Mouse (Mus musculus): Measurements from ENCODE around the gene Myo1f. TPM values are rescaled to one million over a fixed set of nuclear protein-coding genes. Genes with fewer than 3 reads are reported as not detected.

The Myo1f gene
- total and polyA plus RNA-seq, 2 experiments from 2014 or later, result 1.1 to 2.6 TPM

DNA sequence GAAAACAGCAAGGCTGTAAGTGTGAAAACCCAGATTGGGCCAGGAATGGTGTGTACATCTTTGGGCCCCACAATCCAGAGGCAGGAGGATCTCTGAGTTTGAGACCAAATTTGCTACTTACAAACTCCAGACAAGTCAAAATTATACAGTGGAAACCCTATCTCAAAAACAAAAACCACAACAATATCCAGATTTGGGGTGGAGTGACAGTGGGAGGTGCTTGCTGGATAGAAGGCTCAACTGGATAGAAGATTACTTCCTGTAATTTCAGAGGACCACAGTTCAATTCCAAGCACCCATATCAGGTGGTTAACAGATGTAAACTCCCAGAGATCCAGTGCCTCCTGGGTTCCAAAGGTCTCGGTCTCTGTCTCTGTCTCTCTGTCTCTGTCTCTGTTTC lies 971 bp upstream of the Myo1f start:
- H3K36me3 ChIP-seq (replicated peaks; ENCODE audit: control insufficient read depth, insufficient read depth, low read length), result no peaks in the 10 kb centered on the region; the same call in 1 of the 2 replicates
- H3K4me2 ChIP-seq (ENCODE audit: low read depth, low read length), result no peak overlapping the region
- 86% methylated on average over 1 of the region's 1 CpGs for WGBS
- no peak overlapping the region for H3K9ac ChIP-seq (replicated peaks; ENCODE audit: low read depth, low read length)
- H3K27me3 ChIP-seq (ENCODE audit: control insufficient read depth, insufficient read depth, low read length), result no peaks in the 10 kb centered on the region
- H3K4me3 ChIP-seq (ENCODE audit: low read depth, low read length), result no peak overlapping the region
- DNase-seq (ENCODE audit: low spot score) (no peak), ATAC-seq (ENCODE audit: insufficient read depth, low read depth) (no peak)
- TF ChIP-seq EP300 (IDR thresholded peaks at IDR 0.05; ENCODE audit: low read depth) (no peak), CTCF (IDR thresholded peaks at IDR 0.05; ENCODE audit: low read depth) (no peak)
- no peaks in the 10 kb centered on the region for H3K4me1 ChIP-seq (ENCODE audit: control insufficient read depth, insufficient read depth)
- H3K9me3 ChIP-seq (replicated peaks; ENCODE audit: control insufficient read depth, low read length), result no peaks in the 10 kb centered on the region
- no peak overlapping the region for H3K27ac ChIP-seq (ENCODE audit: low read depth)

DNA sequence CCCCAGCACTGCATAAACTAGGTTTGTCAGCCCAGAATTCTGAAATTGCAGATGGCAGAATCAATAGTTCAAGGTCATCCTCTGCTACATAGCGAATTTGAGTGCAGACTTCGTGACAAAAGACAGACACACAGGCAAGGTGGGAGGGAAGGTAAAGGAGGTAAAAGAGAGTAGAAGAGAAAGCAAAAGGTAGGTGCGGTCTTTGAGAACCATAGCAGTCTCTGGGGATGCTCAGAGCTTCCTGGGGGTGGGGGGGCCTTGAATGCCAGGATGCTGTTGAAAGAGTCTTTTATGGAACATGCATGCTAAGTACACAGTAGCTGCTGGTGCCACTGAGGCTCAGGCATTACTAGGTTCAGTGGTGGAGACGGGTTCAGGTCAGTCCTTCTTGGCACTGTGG lies 2.4 kb downstream of the Myo1f start:
- H3K4me1 ChIP-seq (ENCODE audit: control insufficient read depth, insufficient read depth), result no peaks in the 10 kb centered on the region
- H3K27ac ChIP-seq (ENCODE audit: low read depth), result no peak overlapping the region
- no peaks in the 10 kb centered on the region for H3K27me3 ChIP-seq (ENCODE audit: control insufficient read depth, insufficient read depth, low read length)
- TF ChIP-seq CTCF (IDR thresholded peaks at IDR 0.05; ENCODE audit: low read depth) (no peak), EP300 (IDR thresholded peaks at IDR 0.05; ENCODE audit: low read depth) (no peak)
- 74% methylated on average over 4 of the region's 4 CpGs for WGBS
- no peak overlapping the region for H3K4me2 ChIP-seq (ENCODE audit: low read depth, low read length)
- no peak for ATAC-seq (ENCODE audit: insufficient read depth, low read depth)
- H3K9me3 ChIP-seq (replicated peaks; ENCODE audit: control insufficient read depth, low read length), result no peaks in the 10 kb centered on the region
- H3K36me3 ChIP-seq (replicated peaks; ENCODE audit: control insufficient read depth, insufficient read depth, low read length), result no peaks in the 10 kb centered on the region; the same call in 1 of the 2 replicates
- H3K4me3 ChIP-seq (ENCODE audit: low read depth, low read length), result no peak overlapping the region
- no peak overlapping the region for H3K9ac ChIP-seq (replicated peaks; ENCODE audit: low read depth, low read length)
- DNase-seq (ENCODE audit: low spot score), result no peak

DNA sequence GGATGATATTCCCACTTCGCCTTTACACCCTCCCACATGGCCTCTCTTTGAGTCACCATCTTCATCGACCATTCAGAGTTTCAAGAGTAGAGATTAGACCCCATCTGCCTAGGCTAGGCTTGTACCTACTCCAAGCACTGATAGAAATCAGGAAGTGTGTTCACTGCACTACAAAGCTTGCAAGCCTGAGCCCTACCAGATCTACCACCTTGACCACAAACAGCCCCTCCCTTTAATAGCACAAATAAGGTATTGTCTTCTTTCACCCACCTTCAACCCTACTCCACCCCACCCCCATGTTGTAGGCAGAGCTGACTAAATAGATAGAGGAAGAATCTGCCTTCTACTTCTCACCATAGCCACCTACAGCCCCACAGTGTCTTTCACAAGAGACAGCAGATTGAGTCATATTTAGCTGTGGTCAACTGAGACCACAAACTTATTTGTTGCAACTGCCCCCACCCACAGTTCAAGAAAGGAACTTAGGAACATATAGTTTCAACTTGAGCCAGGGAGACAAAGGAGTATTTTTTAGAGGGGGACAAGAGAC lies 8.1 kb downstream of the Myo1f start:
- Histone ChIP-seq H3K27me3 (ENCODE audit: control insufficient read depth, insufficient read depth, low read length) (no peaks in the 10 kb centered on the region), H3K4me2 (ENCODE audit: low read depth, low read length) (no peak overlapping the region), H3K9me3 (replicated peaks; ENCODE audit: control insufficient read depth, low read length) (no peaks in the 10 kb centered on the region), H3K36me3 (replicated peaks; ENCODE audit: control insufficient read depth, insufficient read depth, low read length) (no peaks in the 10 kb centered on the region), H3K27ac (ENCODE audit: low read depth) (no peak overlapping the region), H3K4me1 (ENCODE audit: control insufficient read depth, insufficient read depth) (no peaks in the 10 kb centered on the region), H3K9ac (replicated peaks; ENCODE audit: low read depth, low read length) (no peak overlapping the region), H3K4me3 (ENCODE audit: low read depth, low read length) (no peak overlapping the region)
- ATAC-seq (ENCODE audit: insufficient read depth, low read depth) (no peak), DNase-seq (ENCODE audit: low spot score) (no peak)
- TF ChIP-seq EP300 (IDR thresholded peaks at IDR 0.05; ENCODE audit: low read depth) (no peak), CTCF (IDR thresholded peaks at IDR 0.05; ENCODE audit: low read depth) (no peak)
- WGBS, result 65% methylated on average over 2 of the region's 2 CpGs

DNA sequence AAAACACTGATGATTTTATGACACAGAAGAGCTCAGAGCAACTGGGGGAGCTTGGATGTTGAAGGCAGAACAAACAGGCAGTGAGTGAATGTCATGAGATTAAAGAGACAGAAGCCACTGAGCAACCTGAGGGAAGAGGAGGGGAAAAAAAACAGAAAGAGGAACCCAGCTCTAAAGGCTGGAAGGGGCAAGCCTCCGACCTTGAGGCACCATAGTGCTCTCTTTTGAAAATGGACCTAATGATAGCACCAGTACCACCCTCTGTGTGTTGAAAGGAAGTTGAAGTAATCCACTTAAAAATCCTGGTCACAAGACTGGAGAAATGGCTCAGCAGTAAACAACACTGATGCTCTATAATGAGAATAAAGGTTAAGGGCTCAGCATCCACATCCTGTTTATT lies 9.1 kb downstream of the Myo1f start:
- H3K9ac ChIP-seq (replicated peaks; ENCODE audit: low read depth, low read length), result no peak overlapping the region
- TF ChIP-seq CTCF (IDR thresholded peaks at IDR 0.05; ENCODE audit: low read depth), result no peak
- TF ChIP-seq EP300 (IDR thresholded peaks at IDR 0.05; ENCODE audit: low read depth), result no peak
- H3K27me3 ChIP-seq (ENCODE audit: control insufficient read depth, insufficient read depth, low read length), result no peaks in the 10 kb centered on the region
- ATAC-seq (ENCODE audit: insufficient read depth, low read depth) (no peak), DNase-seq (ENCODE audit: low spot score) (no peak)
- 53% methylated on average over 1 of the region's 1 CpGs for WGBS
- H3K27ac ChIP-seq (ENCODE audit: low read depth), result no peak overlapping the region
- no peaks in the 10 kb centered on the region for H3K4me1 ChIP-seq (ENCODE audit: control insufficient read depth, insufficient read depth)
- no peak overlapping the region for H3K4me3 ChIP-seq (ENCODE audit: low read depth, low read length)
- no peak overlapping the region for H3K4me2 ChIP-seq (ENCODE audit: low read depth, low read length)
- H3K9me3 ChIP-seq (replicated peaks; ENCODE audit: control insufficient read depth, low read length), result no peaks in the 10 kb centered on the region
- no peaks in the 10 kb centered on the region for H3K36me3 ChIP-seq (replicated peaks; ENCODE audit: control insufficient read depth, insufficient read depth, low read length)

DNA sequence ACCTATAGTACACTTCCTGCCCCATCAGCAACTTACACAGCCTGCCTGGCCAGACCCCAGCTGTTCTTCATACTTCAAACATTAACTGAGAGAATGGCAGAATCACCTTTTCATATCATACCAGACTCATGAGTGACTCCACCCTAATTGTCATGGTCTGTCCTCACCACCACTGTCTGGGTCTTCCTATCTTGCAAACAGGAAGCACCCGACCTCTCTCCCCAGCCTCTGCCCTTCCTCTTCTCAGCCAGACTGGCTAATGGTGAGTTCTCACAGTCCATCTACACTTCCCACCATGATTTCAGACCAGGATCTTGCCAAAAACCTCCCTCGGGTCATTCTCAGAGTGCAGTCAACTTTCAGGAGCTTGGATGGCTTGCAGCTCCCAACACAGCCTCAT lies 10.7 kb downstream of the Myo1f start:
- Histone ChIP-seq H3K9ac (replicated peaks; ENCODE audit: low read depth, low read length) (no peak overlapping the region), H3K4me2 (ENCODE audit: low read depth, low read length) (no peak overlapping the region), H3K4me3 (ENCODE audit: low read depth, low read length) (no peak overlapping the region), H3K9me3 (replicated peaks; ENCODE audit: control insufficient read depth, low read length) (no peaks in the 10 kb centered on the region), H3K4me1 (ENCODE audit: control insufficient read depth, insufficient read depth) (no peaks in the 10 kb centered on the region), H3K36me3 (replicated peaks; ENCODE audit: control insufficient read depth, insufficient read depth, low read length) (no peaks in the 10 kb centered on the region), H3K27me3 (ENCODE audit: control insufficient read depth, insufficient read depth, low read length) (no peaks in the 10 kb centered on the region), H3K27ac (ENCODE audit: low read depth) (no peak overlapping the region)
- 43% methylated on average over 2 of the region's 2 CpGs for WGBS
- DNase-seq (ENCODE audit: low spot score), result no peak
- no peak for TF ChIP-seq EP300 (IDR thresholded peaks at IDR 0.05; ENCODE audit: low read depth)
- TF ChIP-seq CTCF (IDR thresholded peaks at IDR 0.05; ENCODE audit: low read depth), result no peak
- no peak for ATAC-seq (ENCODE audit: insufficient read depth, low read depth)

DNA sequence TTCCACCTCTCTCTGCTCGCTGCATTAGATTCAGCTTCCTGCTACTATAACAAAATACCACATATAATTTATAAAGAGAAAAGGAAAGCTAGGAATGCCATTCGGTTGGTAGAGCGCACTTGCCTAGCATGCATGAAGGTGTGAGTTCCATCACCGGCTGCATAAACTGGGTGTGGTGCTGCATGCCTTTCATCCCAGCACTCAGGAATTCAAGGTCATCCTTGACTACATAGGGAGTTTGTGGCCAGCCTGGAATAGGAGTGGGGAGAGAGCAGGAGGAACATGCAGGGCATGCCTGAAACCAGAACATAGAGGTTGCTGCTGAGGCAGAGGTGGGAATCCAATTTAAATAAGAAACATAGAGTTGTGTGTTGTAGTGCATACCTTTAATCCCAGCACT lies 28.6 kb downstream of the Myo1f start:
- Histone ChIP-seq H3K4me3 (ENCODE audit: low read depth, low read length) (no peak overlapping the region), H3K4me1 (ENCODE audit: control insufficient read depth, insufficient read depth) (no peaks in the 10 kb centered on the region), H3K36me3 (replicated peaks; ENCODE audit: control insufficient read depth, insufficient read depth, low read length) (no peaks in the 10 kb centered on the region), H3K4me2 (ENCODE audit: low read depth, low read length) (no peak overlapping the region), H3K27ac (ENCODE audit: low read depth) (no peak overlapping the region), H3K9ac (replicated peaks; ENCODE audit: low read depth, low read length) (no peak overlapping the region), H3K27me3 (ENCODE audit: control insufficient read depth, insufficient read depth, low read length) (no peaks in the 10 kb centered on the region), H3K9me3 (replicated peaks; ENCODE audit: control insufficient read depth, low read length) (no peaks in the 10 kb centered on the region)
- WGBS, result 75% methylated on average over 4 of the region's 4 CpGs
- TF ChIP-seq CTCF (IDR thresholded peaks at IDR 0.05; ENCODE audit: low read depth), result no peak
- TF ChIP-seq EP300 (IDR thresholded peaks at IDR 0.05; ENCODE audit: low read depth), result no peak
- no peak for DNase-seq (ENCODE audit: low spot score)
- ATAC-seq (ENCODE audit: insufficient read depth, low read depth), result no peak

Measured in heart, postnatal 0 days (tissue).